Mouse (Mus musculus): Measurements from ENCODE around the gene Slc7a11. TPM values are rescaled to one million over a fixed set of nuclear protein-coding genes. Genes with fewer than 3 reads are reported as not detected.

Slc7a11 gene
- polyA plus RNA-seq, 1 experiment, result 11.3 TPM

DNA sequence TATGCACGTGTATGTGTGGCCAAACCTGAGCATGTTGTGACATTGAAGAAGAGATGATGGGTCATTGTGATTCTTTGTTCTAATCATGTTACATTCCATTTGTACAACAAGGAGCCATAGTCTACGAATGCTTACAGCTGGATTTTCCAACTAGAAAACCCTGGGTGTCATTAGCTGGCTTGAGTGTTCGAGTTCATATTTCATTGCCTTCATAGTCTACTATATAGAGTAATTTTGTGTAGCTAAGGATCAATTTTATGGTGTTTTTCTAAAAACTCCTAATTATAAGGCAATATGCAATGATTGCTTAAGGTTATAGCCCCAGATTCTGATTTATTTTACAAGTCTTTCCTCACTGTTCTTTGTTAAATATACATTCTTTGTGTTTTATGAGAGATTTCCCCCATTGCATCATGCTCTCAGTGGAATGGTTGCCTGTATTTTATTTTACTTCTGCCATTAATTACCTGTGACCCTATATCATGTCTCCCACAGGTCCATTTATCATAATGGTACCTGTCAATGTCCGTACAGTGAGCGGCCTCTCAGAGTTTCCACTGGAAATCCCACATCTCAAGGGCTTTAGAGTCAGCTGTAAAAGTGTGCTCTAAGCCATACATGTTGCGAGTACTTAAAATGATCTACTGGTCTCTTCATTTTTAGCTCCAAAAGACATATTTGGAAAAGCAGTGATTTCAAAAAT, 193.7 kb downstream of the Slc7a11 start:
- WGBS, result 88% methylated on average over 6 of the region's 6 CpGs
- H3K36me3 ChIP-seq (ENCODE audit: control insufficient read depth, insufficient read depth, low read length), result no peaks in the 10 kb centered on the region
- H3K27me3 ChIP-seq (ENCODE audit: control insufficient read depth, insufficient read depth, low read length), result no peaks in the 10 kb centered on the region
- DNase-seq, result no peak
- no peaks in the 10 kb centered on the region for H3K4me1 ChIP-seq (replicated peaks; ENCODE audit: control insufficient read depth, insufficient read depth, low read length)
- H3K4me3 ChIP-seq (ENCODE audit: control insufficient read depth, insufficient read depth, low read length), result no peak overlapping the region
- no peak overlapping the region for H3K27ac ChIP-seq (ENCODE audit: control insufficient read depth, insufficient read depth, low read length)
- TF ChIP-seq POLR2A (IDR thresholded peaks at IDR 0.05; ENCODE audit: control insufficient read depth, extremely low read depth, insufficient read depth, low read length, poor library complexity) (no peak), CTCF (IDR thresholded peaks at IDR 0.05; ENCODE audit: borderline replicate concordance, control insufficient read depth, extremely low read depth, insufficient read depth, low read length, poor library complexity) (no peak)

DNA sequence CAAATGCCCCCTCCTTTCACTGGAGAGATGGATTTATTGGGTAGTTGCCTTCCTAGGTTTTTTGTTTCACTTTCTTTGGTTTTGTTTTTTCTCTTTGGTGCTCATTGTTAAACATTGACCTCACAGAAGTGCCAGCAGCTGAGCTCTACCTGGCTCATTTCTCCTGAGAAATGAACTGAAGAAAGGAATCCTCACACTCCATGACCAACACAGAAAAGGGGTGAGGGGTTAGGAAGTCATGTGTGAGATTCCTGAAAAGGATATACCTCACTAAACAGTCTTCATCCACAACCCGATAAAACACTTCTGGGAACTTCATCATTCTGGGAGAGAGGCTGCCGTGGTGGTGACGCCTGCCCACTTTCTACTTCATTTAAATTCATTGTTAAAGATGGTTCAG, 207.4 kb downstream of the Slc7a11 start:
- no peak for DNase-seq
- no peaks in the 10 kb centered on the region for H3K4me1 ChIP-seq (replicated peaks; ENCODE audit: control insufficient read depth, insufficient read depth, low read length)
- H3K4me3 ChIP-seq (ENCODE audit: control insufficient read depth, insufficient read depth, low read length), result no peak overlapping the region
- no peaks in the 10 kb centered on the region for H3K27me3 ChIP-seq (ENCODE audit: control insufficient read depth, insufficient read depth, low read length)
- H3K36me3 ChIP-seq (ENCODE audit: control insufficient read depth, insufficient read depth, low read length), result no peaks in the 10 kb centered on the region
- TF ChIP-seq CTCF (IDR thresholded peaks at IDR 0.05; ENCODE audit: borderline replicate concordance, control insufficient read depth, extremely low read depth, insufficient read depth, low read length, poor library complexity) (no peak), POLR2A (IDR thresholded peaks at IDR 0.05; ENCODE audit: control insufficient read depth, extremely low read depth, insufficient read depth, low read length, poor library complexity) (no peak)
- H3K27ac ChIP-seq (ENCODE audit: control insufficient read depth, insufficient read depth, low read length), result no peak overlapping the region
- 96% methylated on average over 3 of the region's 3 CpGs for WGBS

DNA sequence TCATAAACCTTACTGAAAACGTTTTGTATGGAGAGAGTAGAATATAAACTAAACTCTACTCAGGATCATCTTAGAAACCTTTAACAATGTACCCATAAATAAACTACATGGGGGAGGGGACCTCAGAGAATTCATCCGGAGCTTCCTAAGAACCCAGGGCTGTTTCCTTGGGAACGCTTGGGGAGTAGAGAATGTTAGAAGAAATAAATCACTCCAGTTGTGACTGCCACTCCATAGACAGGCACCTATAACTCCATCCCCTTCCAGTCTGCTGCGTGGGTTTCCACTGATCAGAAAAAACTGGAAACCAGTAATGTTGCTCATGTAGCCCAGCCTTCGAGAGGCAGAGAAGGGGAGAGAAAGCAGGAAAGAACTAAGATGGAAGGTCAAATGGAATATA, 210.3 kb downstream of the Slc7a11 start:
- no peak for TF ChIP-seq CTCF (IDR thresholded peaks at IDR 0.05; ENCODE audit: borderline replicate concordance, control insufficient read depth, extremely low read depth, insufficient read depth, low read length, poor library complexity)
- TF ChIP-seq POLR2A (IDR thresholded peaks at IDR 0.05; ENCODE audit: control insufficient read depth, extremely low read depth, insufficient read depth, low read length, poor library complexity), result no peak
- Histone ChIP-seq H3K36me3 (ENCODE audit: control insufficient read depth, insufficient read depth, low read length) (no peaks in the 10 kb centered on the region), H3K4me3 (ENCODE audit: control insufficient read depth, insufficient read depth, low read length) (no peak overlapping the region), H3K27me3 (ENCODE audit: control insufficient read depth, insufficient read depth, low read length) (no peaks in the 10 kb centered on the region), H3K27ac (ENCODE audit: control insufficient read depth, insufficient read depth, low read length) (no peak overlapping the region), H3K4me1 (replicated peaks; ENCODE audit: control insufficient read depth, insufficient read depth, low read length) (no peaks in the 10 kb centered on the region)
- 54% methylated on average over 5 of the region's 5 CpGs for WGBS
- DNase-seq, result no peak

DNA sequence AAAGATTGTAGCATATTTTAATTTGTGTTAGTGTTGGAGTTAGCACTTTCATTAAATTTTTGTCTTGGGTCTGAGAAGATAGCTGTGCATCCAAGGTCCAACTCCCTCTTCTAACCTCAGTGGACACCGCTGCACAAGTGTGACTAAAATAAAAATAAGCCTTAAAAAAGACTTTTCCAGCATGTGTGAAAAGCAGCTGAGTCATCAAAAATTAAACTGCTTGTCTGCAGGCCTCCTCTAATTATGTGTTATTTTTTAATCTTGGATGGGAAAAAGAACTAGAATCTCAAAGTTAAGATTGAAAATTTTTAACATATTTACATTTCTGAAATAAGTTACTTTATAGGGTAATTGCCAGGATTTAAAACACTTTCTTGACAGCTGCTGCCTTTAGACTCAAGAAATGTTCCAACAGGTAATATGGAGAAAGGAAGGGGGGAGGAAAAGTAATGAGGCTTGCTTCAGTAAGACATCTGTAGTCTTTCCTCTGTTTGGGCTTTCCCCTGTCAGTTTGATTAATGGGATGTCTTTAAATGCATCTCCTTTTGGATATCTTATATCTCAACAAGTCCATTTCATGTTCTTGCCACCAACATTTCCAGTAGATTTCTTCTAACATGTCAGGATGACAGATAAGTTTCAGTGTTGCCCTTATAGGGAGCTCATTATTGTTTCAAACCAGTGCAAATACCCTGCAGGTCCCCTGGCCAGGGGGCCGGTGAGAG, 218.9 kb downstream of the Slc7a11 start:
- TF ChIP-seq CTCF (IDR thresholded peaks at IDR 0.05; ENCODE audit: borderline replicate concordance, control insufficient read depth, extremely low read depth, insufficient read depth, low read length, poor library complexity) (no peak), POLR2A (IDR thresholded peaks at IDR 0.05; ENCODE audit: control insufficient read depth, extremely low read depth, insufficient read depth, low read length, poor library complexity) (no peak)
- WGBS, result 87% methylated on average over 2 of the region's 2 CpGs
- H3K27me3 ChIP-seq (ENCODE audit: control insufficient read depth, insufficient read depth, low read length), result no peaks in the 10 kb centered on the region
- H3K4me1 ChIP-seq (replicated peaks; ENCODE audit: control insufficient read depth, insufficient read depth, low read length), result no peaks in the 10 kb centered on the region
- H3K4me3 ChIP-seq (ENCODE audit: control insufficient read depth, insufficient read depth, low read length), result no peak overlapping the region
- DNase-seq, result no peak
- no peaks in the 10 kb centered on the region for H3K36me3 ChIP-seq (ENCODE audit: control insufficient read depth, insufficient read depth, low read length)
- no peak overlapping the region for H3K27ac ChIP-seq (ENCODE audit: control insufficient read depth, insufficient read depth, low read length)

DNA sequence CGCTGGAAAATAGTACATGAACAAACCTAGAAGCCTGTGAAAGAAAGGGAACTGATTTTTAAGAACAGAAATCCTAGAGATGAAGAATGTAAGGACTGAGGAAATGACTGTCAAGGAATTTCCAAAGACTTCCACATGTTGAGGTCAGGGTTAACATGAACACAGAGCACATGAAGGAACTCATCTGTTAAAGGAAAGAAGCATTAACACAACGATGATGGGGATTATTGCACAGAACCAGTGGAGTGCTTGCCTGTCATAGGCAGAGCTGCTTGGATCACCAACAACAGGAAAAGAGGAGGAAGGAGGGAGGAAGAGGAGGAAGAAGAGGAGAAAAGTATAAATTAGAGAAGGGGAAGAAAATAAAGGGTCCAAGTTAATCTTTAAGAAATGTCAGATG, 223.0 kb downstream of the Slc7a11 start:
- Histone ChIP-seq H3K36me3 (ENCODE audit: control insufficient read depth, insufficient read depth, low read length) (no peaks in the 10 kb centered on the region), H3K27ac (ENCODE audit: control insufficient read depth, insufficient read depth, low read length) (no peak overlapping the region), H3K4me3 (ENCODE audit: control insufficient read depth, insufficient read depth, low read length) (no peak overlapping the region), H3K4me1 (replicated peaks; ENCODE audit: control insufficient read depth, insufficient read depth, low read length) (no peaks in the 10 kb centered on the region), H3K27me3 (ENCODE audit: control insufficient read depth, insufficient read depth, low read length) (no peaks in the 10 kb centered on the region)
- 83% methylated on average over 2 of the region's 2 CpGs for WGBS
- DNase-seq, result no peak
- TF ChIP-seq CTCF (IDR thresholded peaks at IDR 0.05; ENCODE audit: borderline replicate concordance, control insufficient read depth, extremely low read depth, insufficient read depth, low read length, poor library complexity), result no peak
- TF ChIP-seq POLR2A (IDR thresholded peaks at IDR 0.05; ENCODE audit: control insufficient read depth, extremely low read depth, insufficient read depth, low read length, poor library complexity), result no peak

DNA sequence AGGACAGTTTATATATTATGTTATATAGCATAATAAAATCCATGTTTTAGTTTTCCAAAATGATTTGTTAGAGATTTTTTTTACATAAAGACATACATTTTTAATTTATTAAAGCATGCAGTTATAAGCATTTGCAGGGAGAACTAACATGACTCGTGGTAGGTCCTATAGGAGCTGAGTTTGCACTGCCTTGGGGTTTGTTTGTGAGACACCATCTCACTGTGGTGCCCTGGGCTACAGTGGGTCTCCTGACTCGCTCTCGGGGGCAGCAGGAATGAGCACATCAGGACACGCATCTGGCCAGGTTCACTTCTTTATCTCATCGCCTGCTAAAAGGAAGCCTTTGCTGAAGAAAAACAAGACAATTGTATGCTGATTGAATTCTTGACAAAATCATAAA, 257.0 kb downstream of the Slc7a11 start:
- H3K36me3 ChIP-seq (ENCODE audit: control insufficient read depth, insufficient read depth, low read length), result no peaks in the 10 kb centered on the region

More for the DNA sequence above, 257.0 kb downstream of the Slc7a11 start:
- no peaks in the 10 kb centered on the region for H3K4me1 ChIP-seq (replicated peaks; ENCODE audit: control insufficient read depth, insufficient read depth, low read length)
- H3K4me3 ChIP-seq (ENCODE audit: control insufficient read depth, insufficient read depth, low read length), result no peak overlapping the region
- 88% methylated on average over 5 of the region's 5 CpGs for WGBS
- no peak for DNase-seq
- TF ChIP-seq POLR2A (IDR thresholded peaks at IDR 0.05; ENCODE audit: control insufficient read depth, extremely low read depth, insufficient read depth, low read length, poor library complexity), result no peak
- TF ChIP-seq CTCF (IDR thresholded peaks at IDR 0.05; ENCODE audit: borderline replicate concordance, control insufficient read depth, extremely low read depth, insufficient read depth, low read length, poor library complexity), result no peak
- no peak overlapping the region for H3K27ac ChIP-seq (ENCODE audit: control insufficient read depth, insufficient read depth, low read length)
- no peaks in the 10 kb centered on the region for H3K27me3 ChIP-seq (ENCODE audit: control insufficient read depth, insufficient read depth, low read length)

Measured in thymus, adult 2 months (tissue).